Mouse (Mus musculus) embryonic facial prominence, embryonic 14.5 days (tissue): ENCODE data around the gene Gm266. TPM values are rescaled to one million over a fixed set of nuclear protein-coding genes. Genes with fewer than 3 reads are reported as not detected.

Experiments used
- ATAC-seq: fragments of 200-750 bp; cut with Nextera tagmentation; 2 replicates; pipeline ENCODE4 v1.8.0; 2017; ENCODE audit warnings: low read depth, moderate number of reproducible peaks, moderate TSS enrichment
- DNase-seq: peaks from one replicate; pipeline ENCODE4 v3.0.0-alpha.2; 2015; ENCODE audit warnings: low spot score
- H3K27ac ChIP-seq: fragments of 300-500 bp; sonication (generic); replicated peaks from 2 replicates; pipeline ENCODE4 v1.5.1; 2014; ENCODE audit warnings: low read depth, mild to moderate bottlenecking, low read length, moderate library complexity
- H3K27me3 ChIP-seq: fragments of 300-500 bp; sonication (generic); replicated peaks from 2 replicates; pipeline ENCODE4 v1.6.1; 2014; ENCODE audit warnings: low read length; ENCODE audit not compliant: control insufficient read depth, insufficient read depth
- H3K36me3 ChIP-seq: fragments of 300-500 bp; sonication (generic); 2 replicates; pipeline ENCODE4 v1.6.1; 2014; ENCODE audit warnings: low read length, mixed read lengths; ENCODE audit not compliant: control insufficient read depth, insufficient read depth
- H3K4me1 ChIP-seq: fragments of 300-500 bp; sonication (generic); 2 replicates; pipeline ENCODE4 v1.6.1; 2014; ENCODE audit warnings: antibody characterized with exemption, low read length; ENCODE audit not compliant: control insufficient read depth, insufficient read depth
- H3K4me2 ChIP-seq: fragments of 300-500 bp; sonication (generic); 2 replicates; pipeline ENCODE4 v1.6.1; 2014; ENCODE audit warnings: low read depth, mild to moderate bottlenecking, low read length, moderate library complexity, mixed read lengths
- H3K4me3 ChIP-seq: fragments of 300-500 bp; sonication (generic); 2 replicates; pipeline ENCODE4 v1.5.1; 2014; ENCODE audit warnings: low read depth, mild to moderate bottlenecking, low read length
- H3K9ac ChIP-seq: fragments of 300-500 bp; sonication (generic); 2 replicates; pipeline ENCODE4 v1.6.1; 2014; ENCODE audit warnings: low read depth, mild to moderate bottlenecking, low read length, moderate library complexity, mixed read lengths
- H3K9me3 ChIP-seq: fragments of 300-500 bp; sonication (generic); 2 replicates; pipeline ENCODE4 v1.6.1; 2016; ENCODE audit warnings: low read length; ENCODE audit not compliant: control insufficient read depth
- WGBS: fragments of 180-500 bp; shearing (Covaris S2); extraction: QIAGEN DNeasy Blood & Tissue Kit; methylation state at CpG from one replicate; pipeline ENCODE4 v1.1.7; 2014; 5-methylcytosine and 5-hydroxymethylcytosine counted together
- polyA plus RNA-seq: library from polyadenylated mRNA; unstranded; fragments of >200 nt; fragmentation: Nextera tagmentation; extraction: Ambion mirVana; gene quantifications from 2 replicates; pipeline ENCODE4 v1.2.1, GENCODE M21; 2014

Gene Gm266
- polyA plus RNA-seq, 1 experiment from 2014 or later = 24.4 TPM

- WGBS = 95% methylated on average over 3 of the region's 3 CpGs
- Histone ChIP-seq H3K27ac (no peak overlapping the region), H3K36me3 (no peaks in the 10 kb centered on the region), H3K4me1 (peaks cover 13% of the 10 kb centered on the region), H3K4me2 (no peak overlapping the region), H3K27me3 (no peaks in the 10 kb centered on the region), H3K9me3 (no peaks in the 10 kb centered on the region), H3K4me3 (no peak overlapping the region), H3K9ac (no peak overlapping the region)
- no peak for ATAC-seq
- no peak for DNase-seq
These were observed 11.2 kb downstream of the Gm266 start for GRCm38 (mm10) chr12:111474384-111474783.

- no peak overlapping the region for H3K4me2 ChIP-seq
- no peaks in the 10 kb centered on the region for H3K9me3 ChIP-seq
- WGBS = 62% methylated on average over 5 of the region's 5 CpGs
- H3K4me1 ChIP-seq = peaks cover 13% of the 10 kb centered on the region
- H3K27ac ChIP-seq = no peak overlapping the region
- H3K36me3 ChIP-seq = no peaks in the 10 kb centered on the region
- H3K9ac ChIP-seq = no peak overlapping the region
- no peaks in the 10 kb centered on the region for H3K27me3 ChIP-seq
- H3K4me3 ChIP-seq = no peak overlapping the region
- DNase-seq = no peak
- no peak for ATAC-seq
These were observed 12.7 kb downstream of the Gm266 start for GRCm38 (mm10) chr12:111472886-111473285.

- ATAC-seq (no peak), DNase-seq (no peak)
- Histone ChIP-seq H3K9me3 (no peaks in the 10 kb centered on the region), H3K4me1 (peaks cover 13% of the 10 kb centered on the region), H3K9ac (no peak overlapping the region), H3K4me2 (no peak overlapping the region), H3K36me3 (no peaks in the 10 kb centered on the region), H3K27me3 (no peaks in the 10 kb centered on the region), H3K27ac (no peak overlapping the region), H3K4me3 (no peak overlapping the region)
- 79% methylated on average over 3 of the region's 3 CpGs for WGBS
These were observed 13.9 kb downstream of the Gm266 start for GRCm38 (mm10) chr12:111471721-111472120.

- peaks cover 13% of the 10 kb centered on the region for H3K4me1 ChIP-seq
- ATAC-seq = no peak
- DNase-seq = no peak
- H3K27me3 ChIP-seq = no peaks in the 10 kb centered on the region
- H3K9me3 ChIP-seq = no peaks in the 10 kb centered on the region
- no peak overlapping the region for H3K4me3 ChIP-seq
- WGBS = 79% methylated on average over 1 of the region's 1 CpGs
- no peak overlapping the region for H3K27ac ChIP-seq
- H3K9ac ChIP-seq = no peak overlapping the region
- H3K36me3 ChIP-seq = no peaks in the 10 kb centered on the region
- no peak overlapping the region for H3K4me2 ChIP-seq
These were observed 14.5 kb downstream of the Gm266 start for GRCm38 (mm10) chr12:111471119-111471518.

- ATAC-seq (peak; percentile 74), DNase-seq (peak; percentile 88)
- WGBS = 7% methylated on average over 8 of the region's 8 CpGs
- Histone ChIP-seq H3K9me3 (no peaks in the 10 kb centered on the region), H3K4me1 (peaks cover 3% of the 10 kb centered on the region; the same call in 1 of the 2 replicates), H3K27me3 (no peaks in the 10 kb centered on the region), H3K4me3 (no peak overlapping the region), H3K36me3 (no peaks in the 10 kb centered on the region), H3K4me2 (no peak overlapping the region), H3K27ac (no peak overlapping the region), H3K9ac (no peak overlapping the region)
These were observed 16.1 kb downstream of the Gm266 start for GRCm38 (mm10) chr12:111469507-111469906.

- H3K9ac ChIP-seq = no peak overlapping the region
- no peak overlapping the region for H3K27ac ChIP-seq
- no peaks in the 10 kb centered on the region for H3K27me3 ChIP-seq
- no peak overlapping the region for H3K4me2 ChIP-seq
- H3K4me3 ChIP-seq = no peak overlapping the region
- no peaks in the 10 kb centered on the region for H3K4me1 ChIP-seq
- no peak for ATAC-seq
- 66% methylated on average over 7 of the region's 7 CpGs for WGBS
- no peaks in the 10 kb centered on the region for H3K9me3 ChIP-seq
- DNase-seq = no peak
- no peaks in the 10 kb centered on the region for H3K36me3 ChIP-seq
These were observed 17.4 kb downstream of the Gm266 start for GRCm38 (mm10) chr12:111468206-111468605.

GRCm38 (mm10) chr12:111466369-111466768 is 19.3 kb downstream of the Gm266 start:
- H3K4me2 ChIP-seq = no peak overlapping the region
- 89% methylated on average over 3 of the region's 3 CpGs for WGBS
- DNase-seq (no peak), ATAC-seq (no peak)
- H3K27ac ChIP-seq = no peak overlapping the region
- H3K4me3 ChIP-seq = no peak overlapping the region
- no peaks in the 10 kb centered on the region for H3K4me1 ChIP-seq
- no peak overlapping the region for H3K9ac ChIP-seq
- no peaks in the 10 kb centered on the region for H3K9me3 ChIP-seq
- no peaks in the 10 kb centered on the region for H3K36me3 ChIP-seq
- H3K27me3 ChIP-seq = no peaks in the 10 kb centered on the region

DNA sequence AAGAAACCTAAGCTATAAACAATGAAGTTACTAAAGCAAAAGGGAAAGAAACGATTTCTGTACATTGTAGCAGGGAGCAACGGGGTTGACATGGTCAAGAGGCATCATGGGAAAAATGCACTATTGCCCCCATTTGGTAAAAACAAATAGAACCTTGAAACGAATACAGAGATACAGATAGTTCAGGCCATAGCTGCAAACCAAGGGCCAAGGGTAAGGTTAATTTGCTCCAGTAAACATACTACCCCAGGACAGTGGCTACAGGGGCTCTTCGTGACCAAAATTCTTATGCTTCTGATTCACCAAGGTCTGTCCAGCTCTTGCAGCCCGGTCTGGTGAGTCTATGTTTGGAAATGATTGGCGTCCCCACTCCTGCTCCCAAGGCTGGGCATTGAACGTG is 22.1 kb downstream of the Gm266 start:
- Histone ChIP-seq H3K36me3 (no peaks in the 10 kb centered on the region), H3K27me3 (no peaks in the 10 kb centered on the region), H3K4me1 (no peaks in the 10 kb centered on the region), H3K27ac (no peak overlapping the region), H3K4me2 (no peak overlapping the region), H3K9me3 (no peaks in the 10 kb centered on the region), H3K9ac (no peak overlapping the region), H3K4me3 (no peak overlapping the region)
- no peak for DNase-seq
- ATAC-seq = no peak
- WGBS = 74% methylated on average over 7 of the region's 7 CpGs

GRCm38 (mm10) chr12:111457742-111458141 is 27.9 kb downstream of the Gm266 start:
- no peaks in the 10 kb centered on the region for H3K36me3 ChIP-seq
- DNase-seq (no peak), ATAC-seq (no peak)
- no peak overlapping the region for H3K27ac ChIP-seq
- no peaks in the 10 kb centered on the region for H3K9me3 ChIP-seq
- H3K9ac ChIP-seq = no peak overlapping the region
- H3K4me1 ChIP-seq = peaks cover 23% of the 10 kb centered on the region
- no peak overlapping the region for H3K4me3 ChIP-seq
- WGBS = 67% methylated on average over 1 of the region's 1 CpGs
- no peak overlapping the region for H3K4me2 ChIP-seq
- peaks cover 6% of the 10 kb centered on the region for H3K27me3 ChIP-seq
